Mouse (Mus musculus) bone marrow, adult 2 months (tissue): ENCODE measurements around the gene Cox7a2l.

Source experiments
- CTCF ChIP-seq: fragments of 200-500 bp; IDR thresholded peaks from 2 replicates; pipeline ENCODE4 v1.5.1; 2011; ENCODE audit warnings: low read length, control low read depth; ENCODE audit not compliant: control insufficient read depth, insufficient read depth
- POLR2A ChIP-seq: fragments of 200-500 bp; IDR thresholded peaks from 2 replicates; pipeline ENCODE4 v1.6.1; 2011; ENCODE audit warnings: low read depth, mild to moderate bottlenecking, control low read depth, low read length, borderline replicate concordance; ENCODE audit not compliant: control insufficient read depth

- no peak for TF ChIP-seq CTCF
- no peak for TF ChIP-seq POLR2A
Measured at GRCm38 (mm10) chr17:83526624-83527532, 9.7 kb upstream of the Cox7a2l start.
